Mouse (Mus musculus) stomach, embryonic 16.5 days (tissue): Measurements from ENCODE around the gene Zfp771. TPM values are rescaled to one million over a fixed set of nuclear protein-coding genes. Genes with fewer than 3 reads are reported as not detected.

Experiments used
- ATAC-seq: fragments of 200-750 bp; cut with Nextera tagmentation; 2 replicates; pipeline ENCODE4 v1.8.0; 2017; ENCODE audit warnings: moderate number of reproducible peaks, moderate TSS enrichment; ENCODE audit not compliant: insufficient read depth, low FRiP score
- H3K27ac ChIP-seq: fragments of 300-500 bp; sonication (generic); 2 replicates; pipeline ENCODE4 v1.5.1; 2014; ENCODE audit warnings: low read length
- H3K27me3 ChIP-seq: fragments of 300-500 bp; sonication (generic); 2 replicates; pipeline ENCODE4 v1.6.1; 2014; ENCODE audit warnings: low read length, control low read depth, mixed read lengths; ENCODE audit not compliant: control insufficient read depth, insufficient read depth
- H3K36me3 ChIP-seq: fragments of 300-500 bp; sonication (generic); 2 replicates; pipeline ENCODE4 v1.6.1; 2014; ENCODE audit warnings: low read length; ENCODE audit not compliant: control insufficient read depth, insufficient read depth
- H3K4me1 ChIP-seq: fragments of 300-500 bp; sonication (generic); 2 replicates; pipeline ENCODE4 v1.6.1; 2014; ENCODE audit warnings: low read length, control low read depth, mixed read lengths; ENCODE audit not compliant: control insufficient read depth, insufficient read depth
- H3K4me2 ChIP-seq: fragments of 300-500 bp; sonication (generic); 2 replicates; pipeline ENCODE4 v1.6.1; 2014; ENCODE audit warnings: low read depth, low read length, mixed read lengths
- H3K4me3 ChIP-seq: fragments of 300-500 bp; sonication (generic); replicated peaks from 2 replicates; pipeline ENCODE4 v1.5.1; 2014; ENCODE audit warnings: mild to moderate bottlenecking, low read length
- H3K9ac ChIP-seq: fragments of 300-500 bp; sonication (generic); 2 replicates; pipeline ENCODE4 v1.6.1; 2014; ENCODE audit warnings: low read length
- H3K9me3 ChIP-seq: fragments of 300-500 bp; sonication (generic); replicated peaks from 2 replicates; pipeline ENCODE4 v1.6.1; 2016; ENCODE audit warnings: low read length, control low read depth; ENCODE audit not compliant: control insufficient read depth
- WGBS: fragments of 180-500 bp; shearing (Covaris S2); extraction: QIAGEN DNeasy Blood & Tissue Kit; methylation state at CpG from one replicate; pipeline ENCODE4 v1.1.7; 2014; 5-methylcytosine and 5-hydroxymethylcytosine counted together
- polyA plus RNA-seq: library from polyadenylated mRNA; unstranded; fragments of >200 nt; fragmentation: Nextera tagmentation; extraction: Ambion mirVana; gene quantifications from 2 replicates; pipeline ENCODE4 v1.2.1, GENCODE M21; 2015

Zfp771 gene
- polyA plus RNA-seq, 1 experiment from 2014 or later = 37.8 TPM

- no peak overlapping the region for H3K27ac ChIP-seq
- ATAC-seq = no peak
- H3K4me3 ChIP-seq = no peak overlapping the region
- H3K27me3 ChIP-seq = no peaks in the 10 kb centered on the region
- H3K9ac ChIP-seq = no peak overlapping the region
- H3K4me1 ChIP-seq = peaks cover 13% of the 10 kb centered on the region
- 86% methylated on average over 5 of the region's 5 CpGs for WGBS
- no peak overlapping the region for H3K4me2 ChIP-seq
- H3K36me3 ChIP-seq = no peaks in the 10 kb centered on the region
- no peaks in the 10 kb centered on the region for H3K9me3 ChIP-seq
Measured at GRCm38 (mm10) chr7:127256518-127256917, 12.4 kb downstream of the Zfp771 start.

- H3K4me1 ChIP-seq = peaks cover 10% of the 10 kb centered on the region
- H3K27me3 ChIP-seq = no peaks in the 10 kb centered on the region
- peak overlapping the region; percentile 79; the same call in 1 of the 2 replicates for H3K9ac ChIP-seq
- H3K36me3 ChIP-seq = no peaks in the 10 kb centered on the region
- H3K4me2 ChIP-seq = peak overlapping the region; percentile 93
- peak overlapping the region; percentile 63 for H3K4me3 ChIP-seq
- WGBS = 70% methylated on average over 8 of the region's 8 CpGs
- no peak for ATAC-seq
- no peak overlapping the region for H3K27ac ChIP-seq
- no peaks in the 10 kb centered on the region for H3K9me3 ChIP-seq
Measured at GRCm38 (mm10) chr7:127259186-127259905, 15.3 kb downstream of the Zfp771 start.

GRCm38 (mm10) chr7:127260309-127261111, 16.4 kb downstream of the Zfp771 start, which contains the start of gene Dctpp1:
Gene Dctpp1 (minus strand): TSS chr7:127260709.
- peak within 1 kb of the TSS; percentile 67 for H3K27ac ChIP-seq
- no peaks in the 10 kb centered on the region for H3K9me3 ChIP-seq
- under 1% methylated on average over 50 of the region's 50 CpGs for WGBS
- ATAC-seq = peak; percentile 99
- H3K27me3 ChIP-seq = no peaks in the 10 kb centered on the region
- H3K4me1 ChIP-seq = peaks cover 4% of the 10 kb centered on the region; the same call in 1 of the 2 replicates
- H3K4me2 ChIP-seq = peak within 1 kb of the TSS; percentile 93
- no peaks in the 10 kb centered on the region for H3K36me3 ChIP-seq
- peak within 1 kb of the TSS; percentile 79 for H3K9ac ChIP-seq
- H3K4me3 ChIP-seq = peak within 1 kb of the TSS; percentile 63

GRCm38 (mm10) chr7:127262218-127262961, 18.3 kb downstream of the Zfp771 start:
- Histone ChIP-seq H3K27me3 (no peaks in the 10 kb centered on the region), H3K36me3 (no peaks in the 10 kb centered on the region), H3K9ac (no peak overlapping the region), H3K4me2 (no peak overlapping the region), H3K4me1 (peaks cover 4% of the 10 kb centered on the region; the same call in 1 of the 2 replicates), H3K27ac (no peak overlapping the region), H3K9me3 (no peaks in the 10 kb centered on the region), H3K4me3 (no peak overlapping the region)
- ATAC-seq = no peak
- WGBS = 74% methylated on average over 10 of the region's 10 CpGs

- Histone ChIP-seq H3K36me3 (no peaks in the 10 kb centered on the region), H3K27me3 (no peaks in the 10 kb centered on the region), H3K9ac (no peak overlapping the region), H3K9me3 (peaks cover 3% of the 10 kb centered on the region; the same call in 1 of the 2 replicates), H3K27ac (no peak overlapping the region), H3K4me1 (peaks cover 4% of the 10 kb centered on the region; the same call in 1 of the 2 replicates), H3K4me2 (no peak overlapping the region), H3K4me3 (no peak overlapping the region)
- no peak for ATAC-seq
- WGBS = 89% methylated on average over 3 of the region's 3 CpGs
Measured at GRCm38 (mm10) chr7:127263526-127263925, 19.5 kb downstream of the Zfp771 start.

GRCm38 (mm10) chr7:127270256-127270655, 26.2 kb downstream of the Zfp771 start:
- Histone ChIP-seq H3K9me3 (peaks cover 8% of the 10 kb centered on the region; the same call in 1 of the 2 replicates), H3K4me2 (no peak overlapping the region), H3K9ac (no peak overlapping the region), H3K36me3 (no peaks in the 10 kb centered on the region; the same call in 1 of the 2 replicates), H3K27ac (0 out of 2 replicates have a peak overlapping the region, but pooled peaks have one; percentile 24), H3K4me1 (peaks cover 11% of the 10 kb centered on the region), H3K27me3 (no peaks in the 10 kb centered on the region), H3K4me3 (no peak overlapping the region)
- ATAC-seq = no peak
- 82% methylated on average over 2 of the region's 2 CpGs for WGBS

- H3K9ac ChIP-seq = no peak overlapping the region
- no peak overlapping the region for H3K4me3 ChIP-seq
- 85% methylated on average over 5 of the region's 5 CpGs for WGBS
- H3K27me3 ChIP-seq = no peaks in the 10 kb centered on the region
- peaks cover 8% of the 10 kb centered on the region; the same call in 1 of the 2 replicates for H3K9me3 ChIP-seq
- H3K4me1 ChIP-seq = peaks cover 11% of the 10 kb centered on the region
- no peaks in the 10 kb centered on the region; the same call in 1 of the 2 replicates for H3K36me3 ChIP-seq
- ATAC-seq = no peak
- peak overlapping the region; percentile 34; the same call in 1 of the 2 replicates for H3K27ac ChIP-seq
- no peak overlapping the region for H3K4me2 ChIP-seq
Measured at GRCm38 (mm10) chr7:127270666-127271065, 26.6 kb downstream of the Zfp771 start.

GRCm38 (mm10) chr7:127271093-127271492, 27.0 kb downstream of the Zfp771 start:
- ATAC-seq = no peak
- no peaks in the 10 kb centered on the region; the same call in 1 of the 2 replicates for H3K36me3 ChIP-seq
- peak overlapping the region; percentile 8; the same call in 1 of the 2 replicates for H3K4me2 ChIP-seq
- no peak overlapping the region for H3K4me3 ChIP-seq
- 93% methylated on average over 4 of the region's 4 CpGs for WGBS
- peaks cover 8% of the 10 kb centered on the region; the same call in 1 of the 2 replicates for H3K9me3 ChIP-seq
- H3K27ac ChIP-seq = peak overlapping the region; percentile 34; the same call in 1 of the 2 replicates
- H3K27me3 ChIP-seq = no peaks in the 10 kb centered on the region
- no peak overlapping the region for H3K9ac ChIP-seq
- peaks cover 11% of the 10 kb centered on the region for H3K4me1 ChIP-seq
